Mouse (Mus musculus) hindbrain, embryonic 10.5 days (tissue): ENCODE measurements around the gene Obp1a. TPM values are rescaled to one million over a fixed set of nuclear protein-coding genes. Genes with fewer than 3 reads are reported as not detected.

Source experiments
- DNase-seq: peaks from one replicate; pipeline ENCODE4 v3.0.0-alpha.2; 2017; ENCODE audit warnings: low spot score
- H3K27ac ChIP-seq: fragments of 300-500 bp; sonication (generic); 2 replicates; pipeline ENCODE4 v1.5.1; 2016; ENCODE audit warnings: mild to moderate bottlenecking, moderate library complexity
- H3K27me3 ChIP-seq: fragments of 300-500 bp; sonication (generic); 2 replicates; pipeline ENCODE4 v1.6.1; 2016; ENCODE audit warnings: mild to moderate bottlenecking; ENCODE audit not compliant: poor library complexity, insufficient read depth, severe bottlenecking
- H3K36me3 ChIP-seq: fragments of 300-500 bp; sonication (generic); 2 replicates; pipeline ENCODE4 v1.6.1; 2016; ENCODE audit warnings: mild to moderate bottlenecking, moderate library complexity
- H3K4me1 ChIP-seq: fragments of 300-500 bp; sonication (generic); replicated peaks from 2 replicates; pipeline ENCODE4 v1.6.1; 2016; ENCODE audit warnings: mild to moderate bottlenecking
- H3K4me3 ChIP-seq: fragments of 300-500 bp; sonication (generic); 2 replicates; pipeline ENCODE4 v1.5.1; 2016; ENCODE audit warnings: mild to moderate bottlenecking, moderate library complexity
- H3K9me3 ChIP-seq: fragments of 300-500 bp; sonication (generic); 2 replicates; pipeline ENCODE4 v1.6.1; 2016; ENCODE audit warnings: mild to moderate bottlenecking, moderate library complexity
- WGBS: fragments of 180-500 bp; shearing (Covaris S2); methylation state at CpG from one replicate; pipeline ENCODE4 v1.1.7; 2016; 5-methylcytosine and 5-hydroxymethylcytosine counted together
- polyA plus RNA-seq: library from polyadenylated mRNA; unstranded; fragments of >200 nt; fragmentation: Nextera tagmentation; extraction: Ambion mirVana; gene quantifications from 2 replicates; pipeline ENCODE4 v1.2.1, GENCODE M21; 2016

Gene Obp1a
- not detected in 2 replicates for polyA plus RNA-seq

GRCm38 (mm10) chrX:78091274-78091673 is at the start of gene Obp1a:
Obp1a (minus strand) TSS chrX:78091374.
- H3K36me3 ChIP-seq = no peaks in the 10 kb centered on the region
- H3K27ac ChIP-seq = no peak within 1 kb of the TSS
- H3K4me3 ChIP-seq = no peak within 1 kb of the TSS
- no peak for DNase-seq
- H3K4me1 ChIP-seq = no peaks in the 10 kb centered on the region
- H3K9me3 ChIP-seq = no peaks in the 10 kb centered on the region
- no peaks in the 10 kb centered on the region for H3K27me3 ChIP-seq

DNA sequence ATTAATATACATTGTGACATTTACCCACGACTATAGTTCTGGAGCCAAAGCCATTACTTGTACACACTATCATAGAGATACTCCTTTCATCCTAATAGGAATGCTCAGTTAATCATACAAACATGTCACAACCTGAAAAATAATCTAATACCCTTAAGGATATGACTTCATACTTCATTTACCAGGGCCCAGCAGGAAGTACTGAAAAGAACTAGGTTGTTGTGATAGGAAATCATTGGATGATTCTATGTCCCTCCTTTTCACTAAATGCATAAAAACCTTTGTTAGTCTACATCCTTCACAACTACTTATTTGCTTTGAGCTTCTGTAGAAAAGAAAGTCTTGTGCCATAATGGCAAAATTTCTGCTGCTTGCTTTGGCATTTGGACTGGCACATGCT is 34.0 kb upstream of the Obp1a start, which contains the start of gene Gm5938:
TSS of gene Gm5938 (plus strand) at position 301 of the 400 bp plus-strand sequence.
- H3K27ac ChIP-seq = no peak within 1 kb of the TSS
- H3K27me3 ChIP-seq = no peaks in the 10 kb centered on the region
- no peaks in the 10 kb centered on the region for H3K36me3 ChIP-seq
- WGBS = 63% methylated on average over 1 of the region's 1 CpGs
- H3K4me1 ChIP-seq = no peaks in the 10 kb centered on the region
- DNase-seq = no peak
- H3K9me3 ChIP-seq = no peaks in the 10 kb centered on the region
- H3K4me3 ChIP-seq = no peak within 1 kb of the TSS

Other genes with a start within 250 kb of the Obp1a start
- not detected in 2 replicates for gene Pbsn, start 237.8 kb downstream of the Obp1a start, polyA plus RNA-seq
- not detected in 2 replicates for gene Gm14744, start 226.6 kb downstream of the Obp1a start, polyA plus RNA-seq
- gene 5430402E10Rik, start 166.3 kb downstream of the Obp1a start, polyA plus RNA-seq = not detected in 2 replicates
- gene Gm5938, start 34.1 kb upstream of the Obp1a start, polyA plus RNA-seq = not detected in 2 replicates
- gene Obp1b, start 95.4 kb upstream of the Obp1a start, polyA plus RNA-seq = not detected in 2 replicates
- not detected in 2 replicates for gene Gm14743, start 154.5 kb upstream of the Obp1a start, polyA plus RNA-seq